Mouse (Mus musculus) midbrain, postnatal 0 days (tissue): ENCODE measurements at regions not wholly inside any gene's neighbourhood (a gene's known extent, or its start where the extent isn't known, plus 50 kb on each side); places are given as distances from the start of the nearest gene placed in this dataset.

ENCODE experiments used
- ATAC-seq: fragments of 200-750 bp; cut with Nextera tagmentation; 2 replicates; pipeline ENCODE4 v1.8.0; 2017; ENCODE audit warnings: moderate number of reproducible peaks, mild to moderate bottlenecking, moderate TSS enrichment, moderate library complexity; ENCODE audit not compliant: low FRiP score
- DNase-seq: peaks from one replicate; pipeline ENCODE4 v3.0.0-alpha.2; 2015; ENCODE audit warnings: low spot score
- H3K27ac ChIP-seq: fragments of 300-500 bp; sonication (generic); 2 replicates; pipeline ENCODE4 v1.5.1; 2014; ENCODE audit warnings: low read depth, mild to moderate bottlenecking, low read length, mixed read lengths
- H3K27me3 ChIP-seq: fragments of 300-500 bp; sonication (generic); 2 replicates; pipeline ENCODE4 v1.6.1; 2014; ENCODE audit warnings: low read length, control low read depth, mixed read lengths; ENCODE audit not compliant: insufficient read depth
- H3K36me3 ChIP-seq: fragments of 300-500 bp; sonication (generic); 2 replicates; pipeline ENCODE4 v1.6.1; 2014; ENCODE audit warnings: low read length, control low read depth, mixed read lengths; ENCODE audit not compliant: insufficient read depth
- H3K4me1 ChIP-seq: fragments of 300-500 bp; sonication (generic); 2 replicates; pipeline ENCODE4 v1.6.1; 2014; ENCODE audit warnings: mild to moderate bottlenecking, control low read depth, antibody characterized with exemption, low read length, mixed read lengths; ENCODE audit not compliant: insufficient read depth
- H3K4me2 ChIP-seq: fragments of 300-500 bp; sonication (generic); 2 replicates; pipeline ENCODE4 v1.6.1; 2014; ENCODE audit warnings: low read depth, mild to moderate bottlenecking, low read length, mixed read lengths; ENCODE audit not compliant: poor library complexity, severe bottlenecking
- H3K4me3 ChIP-seq: fragments of 300-500 bp; sonication (generic); 2 replicates; pipeline ENCODE4 v1.5.1; 2014; ENCODE audit warnings: low read depth, mild to moderate bottlenecking, low read length, moderate library complexity
- H3K9ac ChIP-seq: fragments of 300-500 bp; sonication (generic); replicated peaks from 2 replicates; pipeline ENCODE4 v1.6.1; 2014; ENCODE audit warnings: mild to moderate bottlenecking, low read length, moderate library complexity, mixed read lengths; ENCODE audit not compliant: poor library complexity, severe bottlenecking
- H3K9me3 ChIP-seq: fragments of 300-500 bp; sonication (generic); 2 replicates; pipeline ENCODE4 v1.6.1; 2016; ENCODE audit warnings: low read length, control low read depth
- CTCF ChIP-seq: IDR thresholded peaks from 2 replicates; pipeline ENCODE4 v1.5.1; 2016; ENCODE audit warnings: antibody characterized with exemption, mild to moderate bottlenecking
- WGBS: fragments of 180-500 bp; shearing (Covaris S2); extraction: QIAGEN DNeasy Blood & Tissue Kit; methylation state at CpG from one replicate; pipeline ENCODE4 v1.1.7; 2014; 5-methylcytosine and 5-hydroxymethylcytosine counted together

- Histone ChIP-seq H3K9ac (no peak overlapping the region), H3K4me1 (no peaks in the 10 kb centered on the region)
- no peak for ATAC-seq
Observed at GRCm38 (mm10) chr3:40094701-40095100, 436.4 kb upstream of the Intu start.

DNA sequence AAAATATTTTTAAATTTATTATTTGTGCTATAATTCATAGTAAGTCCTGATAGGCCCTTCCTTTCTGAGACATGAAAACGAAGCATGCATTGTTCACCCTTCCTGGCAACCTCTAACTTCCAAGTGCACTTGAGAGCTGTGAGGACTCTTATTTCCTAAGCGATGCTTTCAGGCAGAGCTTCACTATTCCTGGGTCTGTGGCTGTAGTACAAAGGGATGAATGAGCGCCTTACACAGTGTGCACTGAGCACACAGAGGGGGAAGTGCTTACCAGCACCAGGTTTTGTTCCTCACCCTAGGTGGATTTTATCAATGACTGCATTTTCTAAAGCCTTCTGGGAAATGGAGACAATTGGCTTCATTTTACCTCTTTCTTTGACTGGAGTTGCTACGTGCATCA is 428.4 kb upstream of the Intu start:
- Histone ChIP-seq H3K4me1 (no peaks in the 10 kb centered on the region), H3K9me3 (no peaks in the 10 kb centered on the region; the same call in 1 of the 2 replicates), H3K4me2 (no peak overlapping the region), H3K27ac (no peak overlapping the region), H3K36me3 (no peaks in the 10 kb centered on the region), H3K4me3 (no peak overlapping the region), H3K27me3 (no peaks in the 10 kb centered on the region), H3K9ac (no peak overlapping the region)
- no peak for TF ChIP-seq CTCF
- peak; percentile 58 for DNase-seq
- peak; percentile 73 for ATAC-seq
- 19% methylated on average over 4 of the region's 4 CpGs for WGBS

More at GRCm38 (mm10) chr3:40094701-40095100, 436.4 kb upstream of the Intu start:
- Histone ChIP-seq H3K36me3 (no peaks in the 10 kb centered on the region), H3K9me3 (no peaks in the 10 kb centered on the region; the same call in 1 of the 2 replicates), H3K27me3 (no peaks in the 10 kb centered on the region), H3K4me2 (no peak overlapping the region), H3K4me3 (no peak overlapping the region), H3K27ac (no peak overlapping the region)
- no peak for TF ChIP-seq CTCF
- DNase-seq, result no peak

GRCm38 (mm10) chr3:40114811-40115210 is 416.3 kb upstream of the Intu start:
- no peak overlapping the region for H3K27ac ChIP-seq
- ATAC-seq (no peak), DNase-seq (no peak)
- H3K9ac ChIP-seq, result no peak overlapping the region
- no peak overlapping the region for H3K4me3 ChIP-seq
- no peaks in the 10 kb centered on the region for H3K4me1 ChIP-seq
- no peaks in the 10 kb centered on the region for H3K27me3 ChIP-seq
- no peak overlapping the region for H3K4me2 ChIP-seq
- H3K9me3 ChIP-seq, result no peaks in the 10 kb centered on the region
- TF ChIP-seq CTCF, result no peak
- 39% methylated on average over 4 of the region's 4 CpGs for WGBS
- H3K36me3 ChIP-seq, result no peaks in the 10 kb centered on the region

GRCm38 (mm10) chr3:40118551-40118950 is 412.5 kb upstream of the Intu start:
- Histone ChIP-seq H3K27me3 (no peaks in the 10 kb centered on the region), H3K27ac (no peak overlapping the region), H3K9ac (no peak overlapping the region), H3K9me3 (no peaks in the 10 kb centered on the region), H3K4me1 (0 out of 2 replicates have a peak, but pooled peaks cover 2% of the 10 kb centered on the region), H3K4me3 (no peak overlapping the region), H3K36me3 (no peaks in the 10 kb centered on the region), H3K4me2 (no peak overlapping the region)
- WGBS, result 45% methylated on average over 3 of the region's 3 CpGs
- ATAC-seq (no peak), DNase-seq (no peak)
- no peak for TF ChIP-seq CTCF

DNA sequence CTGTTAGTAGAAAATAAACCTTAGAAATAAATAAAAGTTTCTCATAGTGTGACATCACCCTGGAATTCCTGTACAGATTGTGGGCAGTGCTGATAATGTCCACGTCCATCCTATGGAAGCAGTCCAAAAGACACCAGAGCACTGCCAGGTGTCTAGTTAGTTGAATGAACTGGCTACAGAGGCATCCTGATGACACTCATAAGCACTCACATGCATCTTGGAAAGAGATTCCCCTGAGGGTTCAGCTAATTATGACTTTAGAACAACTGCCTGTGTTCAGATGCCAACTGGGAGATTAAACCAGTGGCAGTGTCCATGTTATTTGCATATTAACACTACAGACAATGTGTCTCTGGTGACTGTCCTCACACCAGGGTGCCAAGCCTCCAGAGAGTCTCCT is 411.6 kb upstream of the Intu start:
- Histone ChIP-seq H3K27ac (no peak overlapping the region), H3K4me2 (no peak overlapping the region), H3K9me3 (no peaks in the 10 kb centered on the region), H3K4me3 (no peak overlapping the region), H3K4me1 (0 out of 2 replicates have a peak, but pooled peaks cover 2% of the 10 kb centered on the region), H3K9ac (no peak overlapping the region), H3K36me3 (no peaks in the 10 kb centered on the region), H3K27me3 (no peaks in the 10 kb centered on the region)
- no peak for TF ChIP-seq CTCF
- DNase-seq (peak; percentile 60), ATAC-seq (no peak; the same call in 1 of the 2 replicates)
- WGBS, result 36% methylated on average over 1 of the region's 1 CpGs

DNA sequence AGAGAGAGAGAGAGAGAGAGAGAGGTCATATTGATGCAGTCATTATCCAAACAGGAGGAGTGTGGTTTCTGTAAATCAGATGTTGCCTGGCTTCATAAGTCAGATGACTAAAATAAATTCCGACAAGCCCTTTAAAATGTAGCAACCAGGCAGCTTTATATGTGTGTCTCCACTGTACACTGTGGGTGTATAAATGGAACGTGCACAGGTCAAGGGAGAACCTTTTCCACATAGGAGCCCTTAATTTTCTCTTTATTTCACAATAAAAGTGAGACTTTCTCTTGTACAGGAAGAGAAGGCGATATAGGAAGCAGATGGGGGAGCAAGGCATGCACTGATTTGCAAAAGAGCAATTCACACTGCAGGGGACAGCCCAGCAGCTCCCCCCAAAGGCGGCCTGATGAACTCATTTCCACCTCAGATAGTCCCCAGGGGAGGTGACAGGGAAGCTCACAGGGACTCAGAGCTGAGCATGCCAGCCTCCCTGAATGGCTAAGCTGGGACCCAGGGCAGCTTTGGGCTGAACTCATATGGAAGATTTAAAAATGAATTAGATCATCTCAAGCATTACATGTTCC is 410.7 kb upstream of the Intu start:
- Histone ChIP-seq H3K36me3 (no peaks in the 10 kb centered on the region), H3K4me1 (0 out of 2 replicates have a peak, but pooled peaks cover 2% of the 10 kb centered on the region), H3K27me3 (no peaks in the 10 kb centered on the region), H3K4me3 (no peak overlapping the region), H3K27ac (no peak overlapping the region), H3K9me3 (no peaks in the 10 kb centered on the region), H3K9ac (0 out of 2 replicates have a peak overlapping the region, but pooled peaks have one; percentile 1), H3K4me2 (no peak overlapping the region)
- 15% methylated on average over 4 of the region's 4 CpGs for WGBS
- ATAC-seq, result peak; percentile 74; the same call in 1 of the 2 replicates
- peak; percentile 81 for DNase-seq
- peak; percentile 83 for TF ChIP-seq CTCF
